Mouse (Mus musculus): Measurements from ENCODE around the gene Dab2ip. TPM values are rescaled to one million over a fixed set of nuclear protein-coding genes. Genes with fewer than 3 reads are reported as not detected.

Dab2ip gene
- polyA plus RNA-seq, 1 experiment from 2014 or later, result 48.1 TPM

DNA sequence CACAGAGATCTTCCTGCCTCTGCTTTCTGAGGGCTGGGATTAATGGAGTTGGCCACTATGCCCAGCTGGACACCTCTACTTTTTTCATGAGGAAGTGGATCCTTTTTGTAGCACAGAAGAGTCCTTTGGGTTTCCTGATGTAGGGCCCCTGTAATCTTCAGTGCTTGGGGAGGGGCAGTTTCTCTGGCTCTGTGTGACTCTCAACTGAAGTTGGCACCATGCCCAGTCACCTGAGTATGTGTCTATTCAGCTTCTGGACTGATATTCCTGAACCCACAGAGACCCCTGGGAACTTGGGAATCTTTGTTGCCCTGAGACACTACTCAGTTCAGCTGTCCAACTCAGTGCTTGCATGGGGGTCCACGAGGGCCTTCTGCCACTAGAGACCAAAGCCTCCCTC lies 37.0 kb downstream of the Dab2ip start:
- Histone ChIP-seq H3K9ac (ENCODE audit: low read length) (no peak overlapping the region), H3K4me1 (replicated peaks; ENCODE audit: control insufficient read depth, insufficient read depth) (0 out of 2 replicates have a peak, but pooled peaks cover 3% of the 10 kb centered on the region), H3K9me3 (ENCODE audit: control insufficient read depth, low read length) (no peaks in the 10 kb centered on the region), H3K27me3 (ENCODE audit: control insufficient read depth, insufficient read depth, low read length) (no peaks in the 10 kb centered on the region), H3K4me3 (ENCODE audit: low read depth, low read length) (no peak overlapping the region), H3K4me2 (replicated peaks; ENCODE audit: low read depth) (no peak overlapping the region), H3K27ac (replicated peaks) (no peak overlapping the region), H3K36me3 (ENCODE audit: control insufficient read depth, insufficient read depth, low read length) (no peaks in the 10 kb centered on the region)
- ATAC-seq (ENCODE audit: low FRiP score, low TSS enrichment), result peak; percentile 13; the same call in 1 of the 2 replicates
- WGBS, result 54% methylated on average over 1 of the region's 1 CpGs
- TF ChIP-seq CTCF (IDR thresholded peaks at IDR 0.05; ENCODE audit: low read depth) (no peak), EP300 (optimal IDR thresholded peaks at IDR 0.05) (no peak)
- DNase-seq (ENCODE audit: low spot score), result peak; percentile 57

DNA sequence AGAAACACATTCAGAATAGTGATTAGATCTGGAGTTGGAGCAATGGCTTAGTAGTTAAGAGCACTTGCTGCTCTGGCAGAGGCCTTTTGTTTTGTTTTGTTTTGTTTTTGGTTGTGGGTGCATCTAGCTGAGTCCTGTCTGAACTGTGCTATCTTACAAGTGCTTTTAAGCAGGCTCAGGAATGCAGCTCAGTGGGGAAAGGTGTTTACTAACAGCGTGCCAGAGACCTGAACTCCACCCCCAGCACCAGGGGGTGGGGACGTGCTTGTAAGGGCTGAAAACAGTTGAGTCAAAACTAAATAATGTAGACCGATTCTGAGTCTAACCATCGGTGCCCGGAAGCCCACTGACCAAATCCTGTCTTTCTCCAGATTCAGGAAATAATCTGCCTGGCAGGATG lies 37.7 kb downstream of the Dab2ip start:
- ATAC-seq (ENCODE audit: low FRiP score, low TSS enrichment) (no peak), DNase-seq (ENCODE audit: low spot score) (no peak)

DNA sequence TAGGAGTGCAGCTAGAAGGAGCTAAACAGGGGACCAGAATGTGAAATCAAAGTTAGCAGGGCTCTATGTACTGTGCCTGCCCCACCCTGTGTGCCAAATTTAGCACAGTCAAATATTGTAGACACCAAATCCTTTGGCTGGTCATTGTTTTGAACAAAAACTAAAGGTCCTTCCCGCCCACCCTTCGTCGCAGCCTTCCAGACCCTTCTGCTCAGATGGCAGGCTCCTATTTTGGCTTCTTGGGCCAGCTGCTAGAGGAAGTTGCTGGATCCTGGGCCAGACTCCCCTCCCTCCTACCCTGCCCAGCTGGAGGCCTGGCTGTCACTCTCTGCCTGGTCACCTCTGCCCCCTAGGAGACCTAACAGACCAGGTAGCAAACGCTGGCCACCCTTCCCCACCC lies 38.7 kb downstream of the Dab2ip start:
- TF ChIP-seq CTCF (IDR thresholded peaks at IDR 0.05; ENCODE audit: low read depth) (no peak), EP300 (optimal IDR thresholded peaks at IDR 0.05) (no peak)
- no peaks in the 10 kb centered on the region for H3K27me3 ChIP-seq (ENCODE audit: control insufficient read depth, insufficient read depth, low read length)

More for the DNA sequence above, 37.7 kb downstream of the Dab2ip start:
- Histone ChIP-seq H3K4me3 (ENCODE audit: low read depth, low read length) (no peak overlapping the region), H3K36me3 (ENCODE audit: control insufficient read depth, insufficient read depth, low read length) (no peaks in the 10 kb centered on the region), H3K9ac (ENCODE audit: low read length) (no peak overlapping the region), H3K27ac (replicated peaks) (no peak overlapping the region), H3K4me1 (replicated peaks; ENCODE audit: control insufficient read depth, insufficient read depth) (0 out of 2 replicates have a peak, but pooled peaks cover 3% of the 10 kb centered on the region), H3K4me2 (replicated peaks; ENCODE audit: low read depth) (no peak overlapping the region), H3K27me3 (ENCODE audit: control insufficient read depth, insufficient read depth, low read length) (no peaks in the 10 kb centered on the region), H3K9me3 (ENCODE audit: control insufficient read depth, low read length) (no peaks in the 10 kb centered on the region)
- TF ChIP-seq CTCF (IDR thresholded peaks at IDR 0.05; ENCODE audit: low read depth), result no peak
- TF ChIP-seq EP300 (optimal IDR thresholded peaks at IDR 0.05), result no peak
- WGBS, result 46% methylated on average over 5 of the region's 5 CpGs

DNA sequence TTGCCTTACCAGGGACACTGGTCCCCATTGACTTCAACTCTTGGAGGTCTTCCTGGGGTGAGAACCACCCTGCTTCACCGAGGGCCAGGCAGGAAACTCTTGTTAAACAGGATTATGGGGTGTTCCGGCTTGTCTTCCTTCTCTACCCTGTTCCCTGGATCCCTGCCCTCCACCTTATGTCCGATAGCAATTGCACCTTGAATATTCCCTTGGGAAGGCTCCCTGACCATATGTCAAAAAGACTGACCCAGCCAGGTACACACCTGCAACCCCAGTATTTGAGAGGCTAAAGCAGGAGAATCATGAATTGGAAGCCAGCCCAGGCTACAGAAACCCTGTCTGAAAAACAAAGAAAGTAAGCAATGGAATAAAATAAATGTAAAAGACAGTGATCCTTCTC lies 40.8 kb downstream of the Dab2ip start:
- Histone ChIP-seq H3K27me3 (ENCODE audit: control insufficient read depth, insufficient read depth, low read length) (no peaks in the 10 kb centered on the region), H3K4me3 (ENCODE audit: low read depth, low read length) (no peak overlapping the region), H3K36me3 (ENCODE audit: control insufficient read depth, insufficient read depth, low read length) (no peaks in the 10 kb centered on the region), H3K9ac (ENCODE audit: low read length) (no peak overlapping the region), H3K27ac (replicated peaks) (no peak overlapping the region), H3K4me1 (replicated peaks; ENCODE audit: control insufficient read depth, insufficient read depth) (0 out of 2 replicates have a peak, but pooled peaks cover 3% of the 10 kb centered on the region), H3K4me2 (replicated peaks; ENCODE audit: low read depth) (no peak overlapping the region), H3K9me3 (ENCODE audit: control insufficient read depth, low read length) (no peaks in the 10 kb centered on the region)
- WGBS, result 46% methylated on average over 3 of the region's 3 CpGs
- TF ChIP-seq EP300 (optimal IDR thresholded peaks at IDR 0.05) (no peak), CTCF (IDR thresholded peaks at IDR 0.05; ENCODE audit: low read depth) (no peak)
- no peak for DNase-seq (ENCODE audit: low spot score)
- no peak for ATAC-seq (ENCODE audit: low FRiP score, low TSS enrichment)

More for the DNA sequence above, 38.7 kb downstream of the Dab2ip start:
- no peaks in the 10 kb centered on the region for H3K9me3 ChIP-seq (ENCODE audit: control insufficient read depth, low read length)
- no peaks in the 10 kb centered on the region for H3K36me3 ChIP-seq (ENCODE audit: control insufficient read depth, insufficient read depth, low read length)
- ATAC-seq (ENCODE audit: low FRiP score, low TSS enrichment) (no peak), DNase-seq (ENCODE audit: low spot score) (no peak)
- no peak overlapping the region for H3K4me2 ChIP-seq (replicated peaks; ENCODE audit: low read depth)
- H3K9ac ChIP-seq (ENCODE audit: low read length), result no peak overlapping the region
- 0 out of 2 replicates have a peak, but pooled peaks cover 3% of the 10 kb centered on the region for H3K4me1 ChIP-seq (replicated peaks; ENCODE audit: control insufficient read depth, insufficient read depth)
- no peak overlapping the region for H3K27ac ChIP-seq (replicated peaks)
- WGBS, result 51% methylated on average over 4 of the region's 4 CpGs
- no peak overlapping the region for H3K4me3 ChIP-seq (ENCODE audit: low read depth, low read length)

DNA sequence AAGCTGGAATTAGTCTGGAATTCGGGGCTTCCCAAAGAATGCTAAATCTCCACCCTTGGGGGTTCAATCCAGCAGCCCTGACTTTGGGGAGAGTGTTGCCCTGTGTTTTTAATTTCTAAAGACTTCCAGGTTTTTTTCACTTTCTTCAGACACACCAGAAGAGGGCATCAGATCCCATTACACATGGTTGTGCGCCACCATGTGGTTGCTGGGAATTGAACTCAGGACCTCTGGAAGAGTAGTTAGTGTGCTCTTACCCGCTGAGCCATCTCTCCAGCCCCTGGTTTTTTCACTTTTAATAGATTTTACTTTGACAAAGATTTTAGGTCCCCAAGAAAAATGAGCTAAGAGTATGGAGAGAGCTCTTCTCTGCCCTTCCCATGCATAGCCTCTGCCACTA lies 43.6 kb downstream of the Dab2ip start:
- DNase-seq (ENCODE audit: low spot score) (no peak), ATAC-seq (ENCODE audit: low FRiP score, low TSS enrichment) (no peak)
- H3K4me3 ChIP-seq (ENCODE audit: low read depth, low read length), result no peak overlapping the region
- no peaks in the 10 kb centered on the region for H3K9me3 ChIP-seq (ENCODE audit: control insufficient read depth, low read length)
- no peaks in the 10 kb centered on the region for H3K27me3 ChIP-seq (ENCODE audit: control insufficient read depth, insufficient read depth, low read length)
- no peak overlapping the region for H3K9ac ChIP-seq (ENCODE audit: low read length)
- peak; percentile 35 for TF ChIP-seq CTCF (IDR thresholded peaks at IDR 0.05; ENCODE audit: low read depth)
- no peak for TF ChIP-seq EP300 (optimal IDR thresholded peaks at IDR 0.05)
- no peaks in the 10 kb centered on the region for H3K4me1 ChIP-seq (replicated peaks; ENCODE audit: control insufficient read depth, insufficient read depth)
- 87% methylated on average over 3 of the region's 3 CpGs for WGBS
- H3K36me3 ChIP-seq (ENCODE audit: control insufficient read depth, insufficient read depth, low read length), result no peaks in the 10 kb centered on the region
- no peak overlapping the region for H3K27ac ChIP-seq (replicated peaks)
- H3K4me2 ChIP-seq (replicated peaks; ENCODE audit: low read depth), result no peak overlapping the region

DNA sequence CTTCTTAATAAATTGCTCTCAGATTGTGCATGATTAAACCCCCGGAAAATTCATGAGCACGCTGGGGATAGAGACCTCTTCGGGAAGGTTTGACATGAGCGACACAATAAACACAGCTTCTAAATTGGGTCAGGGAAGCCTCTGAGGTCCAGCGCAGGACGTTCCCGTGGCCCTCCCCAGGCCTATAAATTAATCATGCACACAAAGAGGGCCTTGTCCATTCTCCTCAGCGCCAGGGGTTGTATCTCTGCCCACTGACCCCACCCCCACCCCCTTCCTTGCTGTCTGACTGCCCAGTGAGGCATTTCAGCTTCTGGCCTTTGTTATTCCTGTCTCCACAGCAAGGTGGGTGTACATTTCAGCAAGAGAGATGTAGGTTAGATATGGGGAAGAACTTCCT lies 49.4 kb downstream of the Dab2ip start:
- H3K4me1 ChIP-seq (replicated peaks; ENCODE audit: control insufficient read depth, insufficient read depth), result peaks cover 12% of the 10 kb centered on the region
- no peak overlapping the region for H3K27ac ChIP-seq (replicated peaks)
- H3K4me2 ChIP-seq (replicated peaks; ENCODE audit: low read depth), result no peak overlapping the region
- DNase-seq (ENCODE audit: low spot score) (no peak), ATAC-seq (ENCODE audit: low FRiP score, low TSS enrichment) (no peak)
- H3K4me3 ChIP-seq (ENCODE audit: low read depth, low read length), result no peak overlapping the region
- no peak overlapping the region for H3K9ac ChIP-seq (ENCODE audit: low read length)
- 46% methylated on average over 8 of the region's 8 CpGs for WGBS
- 0 out of 2 replicates have a peak, but pooled peaks cover under 1% of the 10 kb centered on the region for H3K36me3 ChIP-seq (ENCODE audit: control insufficient read depth, insufficient read depth, low read length)
- TF ChIP-seq EP300 (optimal IDR thresholded peaks at IDR 0.05), result no peak
- TF ChIP-seq CTCF (IDR thresholded peaks at IDR 0.05; ENCODE audit: low read depth), result no peak
- no peaks in the 10 kb centered on the region for H3K27me3 ChIP-seq (ENCODE audit: control insufficient read depth, insufficient read depth, low read length)
- H3K9me3 ChIP-seq (ENCODE audit: control insufficient read depth, low read length), result no peaks in the 10 kb centered on the region
